Mouse (Mus musculus) A20 (cell line): ENCODE results near the gene Rtl5.
"Not testable (repeated sequence)": the region's sequence is repeated elsewhere in the genome, so short reads cannot be mapped to it uniquely, and the experiment has no call there.

ENCODE experiments used
- DNase-seq: peaks from one replicate; pipeline ENCODE4 v3.0.0-alpha.2; 2011; ENCODE audit warnings: low read depth, low spot score

The Rtl5 gene

DNA sequence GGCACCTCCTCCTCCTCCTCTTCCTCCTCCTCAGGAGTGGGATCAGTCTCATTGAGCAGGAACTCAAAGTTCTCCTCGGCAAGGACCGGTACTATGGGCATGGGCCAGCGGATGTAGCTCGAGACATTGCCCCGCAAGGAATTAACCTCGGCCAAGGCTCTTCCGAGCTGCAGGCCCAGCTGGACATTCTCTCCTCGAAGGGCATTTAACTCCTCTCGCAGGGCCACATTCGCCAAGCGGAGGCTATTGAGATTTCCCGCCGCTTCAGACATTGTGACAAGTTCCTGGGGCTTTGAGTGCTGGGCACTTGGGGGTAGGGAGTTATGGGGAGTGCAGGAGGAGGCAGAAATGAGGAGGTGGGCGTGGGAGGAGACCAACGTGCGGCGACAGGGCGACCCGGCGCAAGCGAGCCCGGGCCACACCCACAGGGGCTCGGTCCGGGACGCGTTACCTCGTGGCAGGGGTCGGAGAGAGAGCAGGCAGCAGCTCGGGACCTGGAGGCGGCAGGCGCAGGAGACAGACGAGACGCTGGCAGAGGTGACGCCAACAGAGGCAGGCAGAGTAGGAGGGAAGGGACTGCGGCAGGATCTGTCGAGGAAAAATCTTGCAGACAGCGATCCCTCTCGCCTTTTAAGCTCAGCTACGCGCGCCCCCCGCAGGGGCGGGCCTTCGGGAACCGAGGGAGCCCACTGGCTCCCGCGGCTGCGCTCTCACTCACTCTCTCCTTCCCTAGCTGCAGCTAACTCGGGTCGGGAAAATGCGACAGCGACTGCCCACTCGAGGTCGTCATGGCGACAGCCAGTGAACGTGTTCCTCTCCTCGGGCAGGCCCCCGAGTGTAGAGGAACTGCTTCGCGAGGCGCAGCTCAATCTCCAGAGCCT is at the start of gene Rtl5:
Rtl5 (minus strand) TSS at position 714 of the 881 bp plus-strand sequence.
- DNase-seq = no peak

- peak; percentile 93 for DNase-seq
Measured at GRCm38 (mm10) chrX:102119042-102119864, 48.1 kb upstream of the Rtl5 start, which contains the start of gene Pin4. TSS of gene Pin4 (plus strand) at chrX:102119447.

- no peak for DNase-seq
Measured at GRCm38 (mm10) chrX:102115676-102116075, 44.6 kb upstream of the Rtl5 start.

DNA sequence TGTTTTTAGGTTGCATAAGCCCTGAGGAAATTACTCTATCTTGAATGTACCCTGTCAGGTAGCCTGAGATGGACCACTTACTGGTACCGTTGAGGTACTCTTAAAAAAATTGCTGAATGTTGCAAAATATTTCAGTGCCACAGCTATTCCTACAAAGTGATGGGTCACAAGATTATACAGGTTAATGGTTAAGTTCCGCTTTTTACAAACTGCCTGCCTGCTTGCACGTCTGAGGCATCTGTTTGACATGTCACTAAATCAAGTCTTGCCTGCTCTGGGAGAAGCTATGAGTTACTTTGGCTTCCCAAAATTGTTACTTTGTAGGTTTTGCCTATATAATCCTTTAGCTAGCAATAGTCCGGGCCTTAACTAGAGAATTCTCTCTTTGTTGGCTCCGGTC is 38.2 kb upstream of the Rtl5 start:
- not testable (repeated sequence) for DNase-seq

DNA sequence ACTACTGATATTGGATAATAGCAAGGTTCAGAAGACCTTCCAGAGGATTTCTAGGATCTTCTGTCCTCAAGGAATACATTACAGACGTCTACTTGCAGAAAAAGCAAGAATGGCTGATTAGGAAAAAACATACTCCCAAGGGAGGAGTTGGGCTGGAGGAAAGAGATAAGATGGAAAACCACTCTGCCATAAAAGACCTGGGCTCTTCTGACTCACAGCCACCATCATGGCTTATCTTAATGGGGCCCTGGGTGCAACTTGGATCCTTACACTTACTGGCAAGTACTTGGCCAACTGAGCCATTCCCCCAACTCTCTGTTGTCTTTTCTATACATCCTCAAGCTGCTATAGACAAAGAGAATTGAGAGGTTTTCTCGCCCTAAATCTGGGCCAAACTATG is 32.7 kb upstream of the Rtl5 start:
- DNase-seq = not testable (repeated sequence)

- no peak for DNase-seq
Measured at GRCm38 (mm10) chrX:102101886-102102285, 30.8 kb upstream of the Rtl5 start.

- no peak for DNase-seq
Measured at GRCm38 (mm10) chrX:102094381-102094904, 23.3 kb upstream of the Rtl5 start.

DNA sequence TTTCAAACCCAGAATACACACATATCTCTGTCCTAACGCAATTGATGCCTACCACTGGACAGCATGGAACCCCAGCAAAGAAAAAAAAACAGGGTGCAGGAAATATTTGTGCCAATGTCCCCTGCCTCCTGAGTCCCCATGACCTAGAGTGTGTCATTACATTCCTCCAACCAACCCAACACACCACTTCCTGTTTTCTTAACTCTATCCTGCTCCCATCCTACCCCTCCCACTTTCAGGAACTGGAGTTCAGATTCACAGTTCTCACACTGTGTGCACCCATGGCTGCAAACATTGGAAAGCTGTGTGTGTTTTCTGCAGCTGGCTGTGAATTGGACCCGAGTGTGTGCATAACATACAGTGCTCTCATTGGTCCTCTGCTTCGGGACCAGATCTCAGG is 19.5 kb upstream of the Rtl5 start:
- DNase-seq = no peak

GRCm38 (mm10) chrX:102085798-102086443 is 14.8 kb upstream of the Rtl5 start:
- no peak for DNase-seq

GRCm38 (mm10) chrX:102082340-102082739 is 11.2 kb upstream of the Rtl5 start:
- no peak for DNase-seq

- no peak for DNase-seq
Measured at GRCm38 (mm10) chrX:102081573-102082279, 10.6 kb upstream of the Rtl5 start.

DNA sequence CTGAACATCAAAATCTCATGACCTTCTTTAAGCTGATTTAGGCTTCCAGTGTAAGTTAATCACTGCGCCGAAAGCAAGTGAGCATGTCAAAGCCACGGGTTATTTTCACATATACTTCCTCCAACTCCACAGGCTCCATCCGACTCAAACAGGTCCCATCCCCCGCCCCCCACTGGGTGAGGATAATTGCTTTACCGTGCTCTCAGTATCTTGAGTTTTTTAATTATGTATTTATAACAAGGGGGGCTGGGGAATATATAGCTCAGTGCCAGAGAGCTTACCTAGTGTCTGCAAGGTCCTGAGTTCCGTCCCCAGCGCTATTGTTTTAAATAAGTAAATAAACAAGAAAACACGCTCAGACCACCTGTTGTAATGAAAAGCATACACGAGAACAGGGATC is 10.0 kb upstream of the Rtl5 start:
- no peak for DNase-seq

DNA sequence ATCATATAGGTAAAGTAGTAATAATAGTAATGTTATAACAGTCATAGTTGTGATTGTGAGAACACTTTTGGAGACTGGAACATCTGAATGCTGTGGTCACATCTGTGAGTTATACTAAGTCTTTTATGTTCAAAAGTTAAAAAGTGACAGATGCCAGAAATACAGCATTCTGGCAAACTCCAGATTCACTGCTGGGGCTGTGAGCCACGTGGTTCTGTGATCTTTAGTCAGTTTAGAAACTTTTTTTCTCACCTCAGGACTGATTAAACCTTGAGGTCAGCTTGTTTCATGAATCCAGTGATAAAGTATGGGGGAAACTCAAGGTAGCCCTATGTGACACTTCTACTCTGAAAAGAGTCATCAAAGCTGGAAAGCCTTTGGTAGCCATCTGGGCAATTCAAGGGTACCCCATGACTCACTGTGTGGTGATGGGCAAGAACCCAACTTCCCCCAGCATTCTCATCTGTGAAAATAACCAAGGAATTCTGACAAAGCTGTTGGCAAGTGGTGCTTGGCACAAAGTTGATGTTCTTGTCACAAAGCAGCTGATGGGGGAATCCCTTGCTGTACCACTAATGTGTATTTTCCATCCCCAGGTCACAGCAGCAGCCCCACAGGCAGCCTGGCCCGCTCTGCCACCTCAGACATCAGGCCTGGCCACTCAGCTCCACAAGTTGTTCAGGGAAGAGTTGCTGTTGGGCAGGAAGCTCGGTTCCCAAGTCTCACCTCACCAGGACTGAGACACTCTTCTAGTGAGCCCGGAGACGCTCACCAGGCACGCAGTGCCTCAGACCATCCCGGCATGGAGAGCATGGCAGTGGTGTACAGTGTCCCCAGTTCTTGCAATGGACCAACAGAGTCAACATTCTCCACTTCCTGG is 6.0 kb upstream of the Rtl5 start:
- no peak for DNase-seq

GRCm38 (mm10) chrX:102075158-102075557 is 4.1 kb upstream of the Rtl5 start:
- no peak for DNase-seq

DNA sequence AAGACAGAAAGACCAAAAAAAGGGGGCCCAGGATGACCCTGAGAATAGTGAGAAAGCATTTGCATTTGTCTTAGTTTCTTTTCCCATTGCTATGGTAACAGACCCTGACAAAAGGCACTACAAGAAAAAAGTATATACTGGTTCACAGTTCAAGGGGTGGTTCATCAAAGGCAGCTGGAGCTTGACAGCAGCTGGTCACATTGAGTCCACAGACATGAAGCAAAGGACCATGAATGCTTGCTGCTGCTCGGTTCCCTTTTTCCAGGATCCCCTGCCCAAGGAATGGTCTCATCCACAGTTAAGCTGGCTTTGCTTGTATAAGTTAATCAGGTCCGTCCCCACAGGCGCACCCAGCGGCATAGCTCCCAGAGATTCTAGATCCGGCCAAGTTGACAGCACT is 3.3 kb upstream of the Rtl5 start:
- DNase-seq = no peak

- no peak for DNase-seq
Measured at GRCm38 (mm10) chrX:102073605-102074325, 2.7 kb upstream of the Rtl5 start.

DNA sequence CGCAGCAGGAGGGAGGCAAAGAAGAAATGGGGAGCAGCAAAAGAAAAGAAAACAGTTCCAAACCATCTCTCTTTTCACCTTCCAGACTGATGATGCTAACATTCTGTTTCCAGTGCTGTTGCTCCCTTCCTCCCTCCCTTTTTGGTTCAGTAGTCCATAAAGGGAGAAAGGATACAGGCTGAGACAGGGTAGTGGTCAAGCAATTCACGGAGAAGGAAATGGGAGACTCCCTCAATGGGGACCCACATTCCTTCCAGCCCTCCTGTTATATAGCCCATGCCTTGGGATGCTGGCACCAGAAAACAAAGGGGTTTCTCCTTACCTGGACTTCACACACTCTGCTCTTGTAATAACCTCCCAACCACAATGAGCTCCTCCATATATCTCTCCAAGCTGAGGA is 413 bp upstream of the Rtl5 start:
- no peak for DNase-seq

DNA sequence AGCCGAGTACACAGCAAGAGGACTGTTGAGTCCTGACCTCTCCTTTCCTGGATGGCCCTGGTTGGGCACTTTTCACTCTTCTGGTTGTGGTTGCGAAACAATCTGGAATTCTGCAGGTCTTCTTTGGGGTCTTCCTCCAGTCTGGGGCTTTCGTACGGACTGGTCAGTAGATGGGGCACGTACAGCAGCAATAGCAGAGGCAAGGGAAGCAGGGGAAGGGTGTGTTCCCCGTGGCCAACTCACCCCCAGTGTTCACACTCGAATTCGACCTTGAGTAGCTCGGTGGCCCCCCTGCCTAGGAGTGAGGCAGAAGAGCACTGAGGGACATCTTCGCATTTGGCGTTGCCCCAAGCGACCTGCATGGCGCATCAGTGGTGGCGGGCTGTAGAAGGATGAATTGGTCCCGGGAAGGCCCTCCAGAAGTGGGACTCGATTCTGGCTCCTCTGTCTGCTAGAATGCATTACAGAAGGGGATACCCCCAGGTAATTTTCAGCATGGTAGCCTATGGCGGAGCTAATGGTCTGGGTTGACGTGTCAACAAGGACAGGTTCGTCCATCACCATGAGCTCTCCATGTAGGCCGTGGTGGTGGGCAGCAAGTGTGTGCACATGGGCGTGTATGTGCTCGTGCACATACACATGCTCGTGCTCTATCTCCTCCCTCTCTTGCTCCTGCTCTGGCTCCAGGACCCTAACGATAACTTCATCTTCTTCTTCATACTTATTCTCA is 2.1 kb downstream of the Rtl5 start:
- DNase-seq = no peak

DNA sequence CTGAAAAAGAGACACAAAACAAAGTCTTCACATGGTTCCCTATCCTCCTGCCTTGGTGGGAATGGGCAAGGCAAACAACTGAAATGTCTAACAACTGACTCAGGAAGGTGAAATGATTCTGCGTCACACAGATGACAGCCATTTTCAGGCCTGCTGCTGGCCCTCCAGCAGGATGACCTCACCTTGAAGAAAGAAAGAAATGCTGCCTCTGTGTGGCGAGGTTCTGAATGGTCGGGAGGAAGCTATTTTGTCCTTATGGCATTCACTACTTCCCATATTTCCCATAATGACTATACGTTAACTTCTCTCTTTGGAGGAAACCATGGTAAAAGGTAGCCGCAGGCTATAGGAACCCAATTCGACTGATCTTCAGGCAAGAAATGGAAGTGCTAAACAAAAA is 4.0 kb downstream of the Rtl5 start:
- DNase-seq = no peak
